Mouse (Mus musculus) layer of hippocampus, adult 9-11 months (tissue): ENCODE measurements around the gene Adam12.

Source experiments
- DNase-seq: peaks from one replicate; pipeline ENCODE4 v3.0.0; 2022

Gene Adam12

GRCm38 (mm10) chr7:134077684-134078083 lies 154.3 kb downstream of the Adam12 start:
- peak; percentile 21 for DNase-seq

- DNase-seq: no peak
Observed at GRCm38 (mm10) chr7:134073011-134073410, 158.9 kb downstream of the Adam12 start.

- DNase-seq: no peak
Observed at GRCm38 (mm10) chr7:134071153-134071885, 160.6 kb downstream of the Adam12 start.

GRCm38 (mm10) chr7:134062629-134063028 lies 169.3 kb downstream of the Adam12 start:
- no peak for DNase-seq

- DNase-seq: no peak
Observed at GRCm38 (mm10) chr7:134052486-134052885, 179.5 kb downstream of the Adam12 start.

GRCm38 (mm10) chr7:134050371-134050770 lies 181.6 kb downstream of the Adam12 start:
- DNase-seq: no peak

- DNase-seq: no peak
Observed at GRCm38 (mm10) chr7:134046376-134046775, 185.6 kb downstream of the Adam12 start.

- no peak for DNase-seq
Observed at GRCm38 (mm10) chr7:134043576-134043975, 188.4 kb downstream of the Adam12 start.

- DNase-seq: no peak
Observed at GRCm38 (mm10) chr7:134042614-134043013, 189.3 kb downstream of the Adam12 start.

- DNase-seq: no peak
Observed at GRCm38 (mm10) chr7:134033939-134034338, 198.0 kb downstream of the Adam12 start.

GRCm38 (mm10) chr7:134032959-134033366 lies 199.0 kb downstream of the Adam12 start:
- peak; percentile 30 for DNase-seq

GRCm38 (mm10) chr7:134031787-134032186 lies 200.2 kb downstream of the Adam12 start:
- no peak for DNase-seq

GRCm38 (mm10) chr7:134031256-134031655 lies 200.7 kb downstream of the Adam12 start:
- no peak for DNase-seq

- no peak for DNase-seq
Observed at GRCm38 (mm10) chr7:134028281-134028830, 203.6 kb downstream of the Adam12 start.

- DNase-seq: no peak
Observed at GRCm38 (mm10) chr7:134027020-134027415, 204.9 kb downstream of the Adam12 start.

GRCm38 (mm10) chr7:134026200-134027019 lies 205.5 kb downstream of the Adam12 start:
- DNase-seq: peak; percentile 66

- DNase-seq: no peak
Observed at GRCm38 (mm10) chr7:134022157-134022885, 209.6 kb downstream of the Adam12 start.

- DNase-seq: no peak
Observed at GRCm38 (mm10) chr7:134015226-134015625, 216.7 kb downstream of the Adam12 start.

GRCm38 (mm10) chr7:134014733-134015132 lies 217.2 kb downstream of the Adam12 start:
- no peak for DNase-seq

GRCm38 (mm10) chr7:134009157-134009556 lies 222.8 kb downstream of the Adam12 start:
- no peak for DNase-seq

GRCm38 (mm10) chr7:134007942-134008361 lies 224.0 kb downstream of the Adam12 start:
- DNase-seq: no peak

GRCm38 (mm10) chr7:134001581-134001980 lies 230.4 kb downstream of the Adam12 start:
- DNase-seq: no peak

GRCm38 (mm10) chr7:133990930-133991329 lies 241.0 kb downstream of the Adam12 start:
- no peak for DNase-seq
